Mouse (Mus musculus) embryonic facial prominence, embryonic 13.5 days (tissue): ENCODE measurements at regions not wholly inside any gene's neighbourhood (a gene's known extent, or its start where the extent isn't known, plus 50 kb on each side); places are given as distances from the start of the nearest gene placed in this dataset.
A peak's percentile ranks its signal among the peaks of the same experiment; 100 is the strongest.
"Not testable (repeated sequence)": the region's sequence is repeated elsewhere in the genome, so short reads cannot be mapped to it uniquely, and the experiment has no call there.

ENCODE experiments used
- ATAC-seq: fragments of 200-750 bp; cut with Nextera tagmentation; 2 replicates; pipeline ENCODE4 v1.8.0; 2017; ENCODE audit warnings: low read depth; ENCODE audit not compliant: insufficient number of reproducible peaks, insufficient read depth, low FRiP score, low TSS enrichment
- H3K27ac ChIP-seq: fragments of 300-500 bp; sonication (generic); 2 replicates; pipeline ENCODE4 v1.5.1; 2015; ENCODE audit warnings: moderate library complexity, mild to moderate bottlenecking, inconsistent platforms
- H3K27me3 ChIP-seq: fragments of 300-500 bp; sonication (generic); 2 replicates; pipeline ENCODE4 v1.6.1; 2015; ENCODE audit warnings: mild to moderate bottlenecking, inconsistent platforms
- H3K36me3 ChIP-seq: fragments of 300-500 bp; sonication (generic); 2 replicates; pipeline ENCODE4 v1.6.1; 2015; ENCODE audit warnings: mild to moderate bottlenecking, inconsistent platforms
- H3K4me1 ChIP-seq: fragments of 300-500 bp; sonication (generic); 2 replicates; pipeline ENCODE4 v1.6.1; 2015; ENCODE audit warnings: inconsistent platforms
- H3K4me2 ChIP-seq: fragments of 300-500 bp; sonication (generic); 2 replicates; pipeline ENCODE4 v1.6.1; 2015; ENCODE audit warnings: moderate library complexity, mild to moderate bottlenecking, inconsistent platforms
- H3K4me3 ChIP-seq: fragments of 300-500 bp; sonication (generic); 2 replicates; pipeline ENCODE4 v1.5.1; 2015; ENCODE audit warnings: mild to moderate bottlenecking, inconsistent platforms
- H3K9ac ChIP-seq: fragments of 300-500 bp; sonication (generic); 2 replicates; pipeline ENCODE4 v1.6.1; 2015; ENCODE audit warnings: mild to moderate bottlenecking, inconsistent platforms
- H3K9me3 ChIP-seq: fragments of 300-500 bp; sonication (generic); 2 replicates; pipeline ENCODE4 v1.6.1; 2016; ENCODE audit warnings: inconsistent platforms
- WGBS: fragments of 180-500 bp; shearing (Covaris S2); methylation state at CpG from one replicate; pipeline ENCODE4 v1.1.7; 2015; ENCODE audit warnings: mixed read lengths; 5-methylcytosine and 5-hydroxymethylcytosine counted together

DNA sequence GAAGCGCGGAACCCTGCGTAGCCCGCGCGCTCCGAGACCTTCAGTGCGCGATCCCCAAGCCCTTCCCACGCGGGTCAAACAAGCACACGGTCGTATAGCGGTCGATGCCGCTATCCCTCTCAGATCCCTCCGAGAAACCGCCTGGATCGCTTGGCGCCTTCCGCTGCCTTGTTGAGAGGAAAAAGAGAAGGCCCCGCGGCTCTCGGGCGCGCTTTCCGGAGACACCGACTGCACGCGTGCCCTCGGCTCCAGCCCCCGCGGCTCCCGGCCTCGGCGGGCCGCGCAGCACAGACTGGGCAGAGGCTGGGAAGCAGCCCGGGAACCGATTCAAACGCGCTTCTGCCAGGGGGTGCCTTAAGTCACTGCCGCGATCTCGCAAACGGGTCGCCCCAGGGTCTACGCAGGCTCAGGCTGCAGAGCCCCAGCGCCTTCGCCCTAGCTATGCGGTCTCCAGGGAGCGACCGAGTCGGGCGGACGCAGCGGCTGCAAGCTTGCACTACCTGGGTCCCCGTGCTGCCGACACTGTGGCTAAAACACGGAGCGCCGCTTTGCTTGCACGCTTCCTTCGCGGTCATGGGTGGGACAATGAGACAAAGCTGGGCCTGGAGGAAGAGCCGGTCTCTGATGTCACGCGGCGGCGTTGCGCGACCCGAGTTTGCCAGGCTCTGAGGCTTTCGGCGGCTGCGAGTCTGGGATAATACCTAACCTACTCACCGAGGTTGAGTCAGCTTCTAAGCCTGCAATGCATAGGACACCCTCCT is 87.3 kb downstream of the Crisp4 start:
- Histone ChIP-seq H3K4me3 (peak overlapping the region; percentile 62), H3K27ac (no peak overlapping the region), H3K4me1 (peaks cover 9% of the 10 kb centered on the region), H3K27me3 (peaks cover 47% of the 10 kb centered on the region), H3K9ac (peak overlapping the region; percentile 75), H3K36me3 (no peaks in the 10 kb centered on the region), H3K9me3 (no peaks in the 10 kb centered on the region), H3K4me2 (peak overlapping the region; percentile 98)
- WGBS: under 1% methylated on average over 77 of the region's 77 CpGs
- ATAC-seq: peak; percentile 54

- H3K4me3 ChIP-seq: peak overlapping the region; percentile 62
- H3K27me3 ChIP-seq: peaks cover 47% of the 10 kb centered on the region
- peaks cover 9% of the 10 kb centered on the region for H3K4me1 ChIP-seq
- under 1% methylated on average over 26 of the region's 26 CpGs for WGBS
- H3K36me3 ChIP-seq: no peaks in the 10 kb centered on the region
- peak overlapping the region; percentile 75 for H3K9ac ChIP-seq
- 0 out of 2 replicates have a peak, but pooled peaks have one; percentile 9 for ATAC-seq
- H3K4me2 ChIP-seq: peak overlapping the region; percentile 98
- H3K9me3 ChIP-seq: no peaks in the 10 kb centered on the region
- no peak overlapping the region for H3K27ac ChIP-seq
Observed at GRCm38 (mm10) chr1:18057646-18058210, 88.0 kb downstream of the Crisp4 start.

DNA sequence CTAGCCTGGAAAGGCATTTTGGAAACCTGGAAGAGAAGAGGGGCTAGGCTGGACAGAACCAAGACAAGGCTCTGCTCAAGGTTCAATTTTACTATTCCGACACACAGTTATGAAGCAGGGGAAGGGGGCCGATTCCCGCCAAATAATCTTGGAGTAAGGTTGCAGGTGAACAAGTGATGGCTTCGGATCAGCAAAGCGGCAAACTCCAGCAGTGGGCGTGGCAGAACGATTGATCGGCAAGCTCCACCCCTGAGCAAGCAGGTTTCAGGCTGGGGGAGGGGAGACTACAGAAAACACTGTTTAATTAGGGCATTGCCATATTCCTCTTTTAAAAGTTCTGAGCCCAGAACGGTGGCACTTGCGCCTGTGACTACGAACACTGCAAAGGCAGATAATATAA is 88.7 kb downstream of the Crisp4 start:
- H3K27ac ChIP-seq, ATAC-seq, H3K36me3 ChIP-seq, H3K4me1 ChIP-seq, H3K9ac ChIP-seq, H3K9me3 ChIP-seq: not testable (repeated sequence)
- H3K4me3 ChIP-seq: peak overlapping the region; percentile 62
- peaks cover 47% of the 10 kb centered on the region for H3K27me3 ChIP-seq
- H3K4me2 ChIP-seq: peak overlapping the region; percentile 98
- WGBS: 8% methylated on average over 11 of the region's 11 CpGs

GRCm38 (mm10) chr1:18030226-18030625 is 115.5 kb downstream of the Crisp4 start:
- H3K36me3 ChIP-seq: no peaks in the 10 kb centered on the region
- H3K4me3 ChIP-seq: no peak overlapping the region
- no peak overlapping the region for H3K27ac ChIP-seq
- H3K4me1 ChIP-seq: no peaks in the 10 kb centered on the region
- H3K9ac ChIP-seq: no peak overlapping the region
- H3K9me3 ChIP-seq: no peaks in the 10 kb centered on the region
- H3K4me2 ChIP-seq: no peak overlapping the region
- no peaks in the 10 kb centered on the region for H3K27me3 ChIP-seq
- 59% methylated on average over 3 of the region's 3 CpGs for WGBS
- ATAC-seq: no peak

DNA sequence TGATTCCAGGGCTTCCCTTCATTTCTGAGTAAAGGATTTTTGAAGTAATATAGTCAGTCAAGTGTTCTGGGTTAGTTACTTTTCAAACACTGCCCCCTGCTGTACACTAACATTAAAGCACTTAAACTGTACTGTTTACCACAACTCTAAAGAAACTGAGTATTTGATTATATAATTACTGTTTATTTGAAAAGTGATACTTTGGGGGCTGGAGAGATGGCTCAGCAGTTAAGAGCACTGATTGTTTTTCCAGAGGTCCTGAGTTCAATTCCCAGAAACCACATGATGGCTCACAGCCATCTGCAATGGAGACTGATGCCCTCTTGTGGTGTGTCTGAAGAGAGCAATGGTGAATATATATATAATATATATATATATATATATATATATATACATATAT is 132.8 kb downstream of the Crisp4 start:
- H3K9ac ChIP-seq, H3K27me3 ChIP-seq, H3K4me1 ChIP-seq, H3K27ac ChIP-seq, H3K4me2 ChIP-seq, H3K36me3 ChIP-seq, H3K4me3 ChIP-seq, ATAC-seq, H3K9me3 ChIP-seq: not testable (repeated sequence)

DNA sequence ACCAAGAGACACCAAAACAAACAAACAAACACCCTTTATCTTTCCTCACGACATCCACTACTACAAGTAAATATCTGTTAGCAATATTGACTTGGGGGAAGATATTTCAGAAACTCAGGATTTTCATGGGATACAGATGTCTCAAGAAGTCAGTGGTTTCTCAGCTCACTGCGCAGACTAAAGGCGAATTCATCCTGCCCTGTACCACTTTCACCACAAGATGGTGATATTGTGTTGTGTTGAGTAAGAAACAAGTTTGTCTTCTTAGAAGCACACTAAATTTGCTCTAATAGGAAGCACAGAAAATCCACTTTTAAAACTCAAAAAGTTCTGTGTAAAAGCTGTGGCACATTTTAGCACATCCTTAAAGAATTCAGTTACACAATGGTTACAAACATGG is 165.1 kb downstream of the Crisp4 start:
- Histone ChIP-seq H3K9ac (no peak overlapping the region), H3K9me3 (no peaks in the 10 kb centered on the region), H3K27ac (no peak overlapping the region), H3K4me1 (no peaks in the 10 kb centered on the region), H3K4me3 (no peak overlapping the region), H3K4me2 (no peak overlapping the region), H3K36me3 (no peaks in the 10 kb centered on the region), H3K27me3 (0 out of 2 replicates have a peak, but pooled peaks cover 2% of the 10 kb centered on the region)
- WGBS: 4% methylated on average over 3 of the region's 3 CpGs
- no peak for ATAC-seq

GRCm38 (mm10) chr1:17978086-17978485 is 167.6 kb downstream of the Crisp4 start:
- Histone ChIP-seq H3K27ac (no peak overlapping the region), H3K4me3 (no peak overlapping the region), H3K36me3 (no peaks in the 10 kb centered on the region), H3K27me3 (0 out of 2 replicates have a peak, but pooled peaks cover 2% of the 10 kb centered on the region), H3K4me1 (no peaks in the 10 kb centered on the region), H3K9me3 (no peaks in the 10 kb centered on the region), H3K4me2 (no peak overlapping the region), H3K9ac (no peak overlapping the region)
- ATAC-seq: no peak
- 83% methylated on average over 2 of the region's 2 CpGs for WGBS

DNA sequence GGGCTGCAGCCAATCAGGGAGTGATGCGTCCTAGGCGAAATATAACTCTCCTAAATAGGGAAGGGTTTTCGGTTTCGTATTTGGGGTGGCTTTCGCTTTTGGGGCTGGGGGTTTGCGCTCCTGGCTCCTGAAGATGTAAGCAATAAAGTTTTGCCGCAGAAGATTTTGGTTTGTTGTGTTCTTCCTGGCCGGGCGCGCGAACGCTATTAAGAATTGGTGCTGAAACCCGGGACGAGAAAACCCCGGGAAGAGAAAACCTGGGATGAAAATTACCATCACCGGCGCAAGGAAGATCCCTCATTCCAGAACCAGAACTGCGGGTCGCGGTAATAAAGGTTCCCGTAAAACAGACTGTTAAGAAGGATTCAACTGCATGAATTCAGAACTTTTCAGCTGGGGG is 188.8 kb downstream of the Crisp4 start:
- WGBS: 99% methylated on average over 16 of the region's 21 CpGs
- not testable (repeated sequence) for H3K9me3 ChIP-seq, H3K4me3 ChIP-seq, H3K27me3 ChIP-seq, H3K27ac ChIP-seq, H3K4me2 ChIP-seq, H3K4me1 ChIP-seq, H3K9ac ChIP-seq, ATAC-seq, H3K36me3 ChIP-seq

- ATAC-seq, H3K27ac ChIP-seq: not testable (repeated sequence)
Observed at GRCm38 (mm10) chr1:17932108-17932810, 213.4 kb downstream of the Crisp4 start.

More at GRCm38 (mm10) chr1:17932108-17932810, 213.4 kb downstream of the Crisp4 start:
- WGBS: 63% methylated on average over 4 of the region's 4 CpGs
- H3K4me2 ChIP-seq, H3K9ac ChIP-seq, H3K36me3 ChIP-seq, H3K27me3 ChIP-seq, H3K4me3 ChIP-seq, H3K4me1 ChIP-seq, H3K9me3 ChIP-seq: not testable (repeated sequence)
